Mouse (Mus musculus) thymus, postnatal 0 days (tissue): ENCODE results near the gene Anapc7. TPM values are rescaled to one million over a fixed set of nuclear protein-coding genes. Genes with fewer than 3 reads are reported as not detected.
"Not testable (repeated sequence)": the region's sequence is repeated elsewhere in the genome, so short reads cannot be mapped to it uniquely, and the experiment has no call there.

ENCODE experiments used
- DNase-seq: peaks from one replicate; pipeline ENCODE4 v3.0.0-alpha.2; 2015; ENCODE audit warnings: low spot score
- polyA plus RNA-seq: library from polyadenylated mRNA; unstranded; fragments of >200 nt; fragmentation: Nextera tagmentation; extraction: Ambion mirVana; gene quantifications from 2 replicates; pipeline ENCODE4 v1.2.1, GENCODE M21; 2015

Gene Anapc7
- polyA plus RNA-seq, 1 experiment from 2014 or later, result 39.7 TPM

GRCm38 (mm10) chr5:122403362-122403761, 18.1 kb upstream of the Anapc7 start:
- no peak for DNase-seq

GRCm38 (mm10) chr5:122405537-122405936, 16.0 kb upstream of the Anapc7 start:
- DNase-seq, result no peak

- no peak for DNase-seq
Measured at GRCm38 (mm10) chr5:122409692-122410645, 11.5 kb upstream of the Anapc7 start.

GRCm38 (mm10) chr5:122411892-122412291, 9.6 kb upstream of the Anapc7 start:
- DNase-seq, result no peak

GRCm38 (mm10) chr5:122412826-122413225, 8.7 kb upstream of the Anapc7 start:
- no peak for DNase-seq

GRCm38 (mm10) chr5:122414351-122414750, 7.1 kb upstream of the Anapc7 start:
- DNase-seq, result no peak

GRCm38 (mm10) chr5:122415465-122415864, 6.0 kb upstream of the Anapc7 start:
- no peak for DNase-seq

- DNase-seq, result not testable (repeated sequence)
Measured at GRCm38 (mm10) chr5:122420676-122421075, 817 bp upstream of the Anapc7 start.

- DNase-seq, result peak; percentile 90
Measured at GRCm38 (mm10) chr5:122422071-122422964, 825 bp downstream of the Anapc7 start.

- DNase-seq, result peak; percentile 7
Measured at GRCm38 (mm10) chr5:122423083-122423482, 1.6 kb downstream of the Anapc7 start.

GRCm38 (mm10) chr5:122425550-122425949, 4.1 kb downstream of the Anapc7 start:
- DNase-seq, result no peak

- DNase-seq, result no peak
Measured at GRCm38 (mm10) chr5:122430036-122430775, 8.7 kb downstream of the Anapc7 start.

- DNase-seq, result no peak
Measured at GRCm38 (mm10) chr5:122431221-122431620, 9.7 kb downstream of the Anapc7 start.

GRCm38 (mm10) chr5:122434541-122434940, 13.0 kb downstream of the Anapc7 start:
- DNase-seq, result peak; percentile 11

GRCm38 (mm10) chr5:122439400-122440094, 18.1 kb downstream of the Anapc7 start:
- no peak for DNase-seq

GRCm38 (mm10) chr5:122440095-122440630, 18.7 kb downstream of the Anapc7 start:
- no peak for DNase-seq

GRCm38 (mm10) chr5:122444492-122444891, 23.0 kb downstream of the Anapc7 start:
- no peak for DNase-seq

- no peak for DNase-seq
Measured at GRCm38 (mm10) chr5:122445051-122445610, 23.6 kb downstream of the Anapc7 start.

GRCm38 (mm10) chr5:122447857-122448256, 26.4 kb downstream of the Anapc7 start:
- DNase-seq, result no peak

- no peak for DNase-seq
Measured at GRCm38 (mm10) chr5:122448869-122449268, 27.4 kb downstream of the Anapc7 start.
